Mouse (Mus musculus) hindbrain, embryonic 10.5 days (tissue): Measurements from ENCODE around the gene Fam216a. TPM values are rescaled to one million over a fixed set of nuclear protein-coding genes. Genes with fewer than 3 reads are reported as not detected.

Source experiments
- DNase-seq: peaks from one replicate; pipeline ENCODE4 v3.0.0-alpha.2; 2017; ENCODE audit warnings: low spot score
- H3K27ac ChIP-seq: fragments of 300-500 bp; sonication (generic); 2 replicates; pipeline ENCODE4 v1.5.1; 2016; ENCODE audit warnings: mild to moderate bottlenecking, moderate library complexity
- H3K27me3 ChIP-seq: fragments of 300-500 bp; sonication (generic); 2 replicates; pipeline ENCODE4 v1.6.1; 2016; ENCODE audit warnings: mild to moderate bottlenecking; ENCODE audit not compliant: poor library complexity, insufficient read depth, severe bottlenecking
- H3K36me3 ChIP-seq: fragments of 300-500 bp; sonication (generic); 2 replicates; pipeline ENCODE4 v1.6.1; 2016; ENCODE audit warnings: mild to moderate bottlenecking, moderate library complexity
- H3K4me1 ChIP-seq: fragments of 300-500 bp; sonication (generic); replicated peaks from 2 replicates; pipeline ENCODE4 v1.6.1; 2016; ENCODE audit warnings: mild to moderate bottlenecking
- H3K4me3 ChIP-seq: fragments of 300-500 bp; sonication (generic); 2 replicates; pipeline ENCODE4 v1.5.1; 2016; ENCODE audit warnings: mild to moderate bottlenecking, moderate library complexity
- H3K9me3 ChIP-seq: fragments of 300-500 bp; sonication (generic); 2 replicates; pipeline ENCODE4 v1.6.1; 2016; ENCODE audit warnings: mild to moderate bottlenecking, moderate library complexity
- WGBS: fragments of 180-500 bp; shearing (Covaris S2); methylation state at CpG from one replicate; pipeline ENCODE4 v1.1.7; 2016; 5-methylcytosine and 5-hydroxymethylcytosine counted together
- polyA plus RNA-seq: library from polyadenylated mRNA; unstranded; fragments of >200 nt; fragmentation: Nextera tagmentation; extraction: Ambion mirVana; gene quantifications from 2 replicates; pipeline ENCODE4 v1.2.1, GENCODE M21; 2016

The Fam216a gene
- polyA plus RNA-seq, 1 experiment from 2014 or later: 109 TPM

GRCm38 (mm10) chr5:122401303-122401640 is 29.1 kb upstream of the Fam216a start:
- Histone ChIP-seq H3K4me3 (no peak overlapping the region), H3K36me3 (peaks cover 97% of the 10 kb centered on the region), H3K27me3 (no peaks in the 10 kb centered on the region), H3K27ac (no peak overlapping the region), H3K9me3 (0 out of 2 replicates have a peak, but pooled peaks cover 2% of the 10 kb centered on the region), H3K4me1 (no peaks in the 10 kb centered on the region)
- peak; percentile 57 for DNase-seq
- WGBS: 27% methylated on average over 8 of the region's 8 CpGs

- Histone ChIP-seq H3K27me3 (no peaks in the 10 kb centered on the region), H3K4me3 (no peak overlapping the region), H3K27ac (no peak overlapping the region), H3K9me3 (no peaks in the 10 kb centered on the region), H3K36me3 (peaks cover 94% of the 10 kb centered on the region), H3K4me1 (no peaks in the 10 kb centered on the region)
- 90% methylated on average over 18 of the region's 18 CpGs for WGBS
- DNase-seq: no peak
Measured at GRCm38 (mm10) chr5:122400628-122401302, 28.6 kb upstream of the Fam216a start.

DNA sequence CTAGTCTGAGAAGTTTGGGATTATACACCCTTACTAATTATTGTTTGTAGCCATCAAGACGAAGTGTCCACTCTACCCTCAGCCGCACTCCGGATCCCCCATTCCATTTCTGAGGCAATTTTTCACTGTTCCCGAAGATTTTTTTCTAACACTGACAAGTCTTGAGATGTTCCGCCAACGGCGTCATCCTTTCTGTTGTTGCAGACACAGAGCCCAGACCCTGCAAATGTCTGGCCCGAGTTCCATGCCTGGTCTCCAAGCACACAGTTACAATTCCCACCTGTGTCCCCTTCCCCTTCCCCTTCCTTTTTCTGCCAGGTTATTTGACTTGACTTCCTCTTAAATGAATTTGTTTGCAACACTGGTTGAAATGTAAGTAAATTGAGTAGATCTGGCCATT is 27.7 kb upstream of the Fam216a start:
- no peaks in the 10 kb centered on the region for H3K4me1 ChIP-seq
- no peaks in the 10 kb centered on the region for H3K27me3 ChIP-seq
- H3K27ac ChIP-seq: no peak overlapping the region
- no peak overlapping the region for H3K4me3 ChIP-seq
- peaks cover 90% of the 10 kb centered on the region for H3K36me3 ChIP-seq
- H3K9me3 ChIP-seq: no peaks in the 10 kb centered on the region
- no peak for DNase-seq
- WGBS: 96% methylated on average over 8 of the region's 8 CpGs

DNA sequence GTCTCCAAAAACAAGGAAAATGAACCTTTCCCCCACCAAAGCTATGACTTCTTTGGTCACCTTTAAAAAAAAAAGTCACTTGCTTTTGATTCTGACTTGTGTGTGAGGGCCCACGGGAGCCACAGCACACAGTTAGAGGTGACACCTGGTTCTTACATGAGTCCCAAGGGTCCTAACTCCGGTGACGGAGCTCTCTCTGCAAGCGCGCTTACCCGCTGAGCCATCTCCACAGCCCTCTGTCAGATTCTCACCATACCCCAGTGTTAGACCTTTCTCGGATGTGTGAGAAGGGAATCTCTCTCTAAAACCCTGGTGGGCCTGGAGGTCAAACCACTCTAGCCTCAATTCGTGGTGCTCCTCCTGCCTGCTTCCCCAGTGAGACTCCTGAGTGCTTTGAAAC is 25.3 kb upstream of the Fam216a start:
- WGBS: 91% methylated on average over 8 of the region's 8 CpGs
- Histone ChIP-seq H3K4me3 (no peak overlapping the region), H3K36me3 (peaks cover 73% of the 10 kb centered on the region), H3K27me3 (no peaks in the 10 kb centered on the region), H3K4me1 (peaks cover 9% of the 10 kb centered on the region), H3K9me3 (no peaks in the 10 kb centered on the region), H3K27ac (no peak overlapping the region)
- DNase-seq: no peak

DNA sequence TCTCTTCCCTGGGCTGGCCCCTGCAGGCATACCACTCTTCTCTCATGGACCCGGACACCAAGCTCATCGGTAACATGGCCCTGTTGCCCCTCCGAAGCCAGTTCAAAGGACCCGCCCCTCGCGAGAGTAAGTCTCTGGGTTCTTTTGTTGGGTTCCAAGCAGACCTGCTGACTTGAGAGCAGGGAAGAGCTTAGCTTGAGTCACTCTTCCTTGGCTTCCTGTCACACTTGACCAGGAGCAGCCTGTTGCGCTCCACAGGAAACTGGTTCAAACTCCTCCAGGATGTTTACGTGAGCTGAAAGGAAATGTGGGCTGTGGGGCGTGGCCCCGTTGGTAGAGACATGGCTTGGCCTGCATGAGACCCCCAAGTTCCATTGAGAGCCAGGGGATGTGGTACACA is 24.6 kb upstream of the Fam216a start:
- Histone ChIP-seq H3K27ac (no peak overlapping the region), H3K27me3 (no peaks in the 10 kb centered on the region), H3K36me3 (peaks cover 66% of the 10 kb centered on the region), H3K9me3 (no peaks in the 10 kb centered on the region), H3K4me1 (peaks cover 12% of the 10 kb centered on the region), H3K4me3 (no peak overlapping the region)
- WGBS: 92% methylated on average over 10 of the region's 10 CpGs
- DNase-seq: no peak

GRCm38 (mm10) chr5:122393887-122394286 is 21.7 kb upstream of the Fam216a start:
- peak; percentile 76 for DNase-seq
- Histone ChIP-seq H3K27me3 (no peaks in the 10 kb centered on the region), H3K9me3 (no peaks in the 10 kb centered on the region), H3K36me3 (peaks cover 37% of the 10 kb centered on the region), H3K27ac (no peak overlapping the region), H3K4me1 (peaks cover 12% of the 10 kb centered on the region), H3K4me3 (no peak overlapping the region)
- WGBS: 47% methylated on average over 2 of the region's 2 CpGs

GRCm38 (mm10) chr5:122392227-122393004 is 20.3 kb upstream of the Fam216a start:
- H3K4me1 ChIP-seq: peaks cover 12% of the 10 kb centered on the region
- 18% methylated on average over 19 of the region's 19 CpGs for WGBS
- H3K36me3 ChIP-seq: peaks cover 23% of the 10 kb centered on the region
- H3K27ac ChIP-seq: peak overlapping the region; percentile 88
- DNase-seq: no peak
- no peaks in the 10 kb centered on the region for H3K9me3 ChIP-seq
- H3K4me3 ChIP-seq: peak overlapping the region; percentile 89
- H3K27me3 ChIP-seq: no peaks in the 10 kb centered on the region

GRCm38 (mm10) chr5:122391786-122392180 is 19.6 kb upstream of the Fam216a start, which contains the start of gene Arpc3:
TSS of gene Arpc3 (plus strand) at chr5:122391878.
- WGBS: under 1% methylated on average over 39 of the region's 39 CpGs
- peak within 1 kb of the TSS; percentile 88 for H3K27ac ChIP-seq
- peaks cover 17% of the 10 kb centered on the region for H3K36me3 ChIP-seq
- H3K9me3 ChIP-seq: no peaks in the 10 kb centered on the region
- peaks cover 12% of the 10 kb centered on the region for H3K4me1 ChIP-seq
- no peaks in the 10 kb centered on the region for H3K27me3 ChIP-seq
- H3K4me3 ChIP-seq: peak within 1 kb of the TSS; percentile 89
- peak; percentile 92 for DNase-seq

- peak overlapping the region; percentile 88 for H3K27ac ChIP-seq
Measured at GRCm38 (mm10) chr5:122391178-122391785, 19.1 kb upstream of the Fam216a start.

GRCm38 (mm10) chr5:122390671-122391070 is 18.5 kb upstream of the Fam216a start:
- no peaks in the 10 kb centered on the region for H3K27me3 ChIP-seq
- H3K36me3 ChIP-seq: peaks cover 11% of the 10 kb centered on the region
- no peak for DNase-seq
- no peaks in the 10 kb centered on the region for H3K9me3 ChIP-seq
- peaks cover 12% of the 10 kb centered on the region for H3K4me1 ChIP-seq
- H3K27ac ChIP-seq: no peak overlapping the region
- no peak overlapping the region for H3K4me3 ChIP-seq

More at GRCm38 (mm10) chr5:122391178-122391785, 19.1 kb upstream of the Fam216a start:
- Histone ChIP-seq H3K4me3 (peak overlapping the region; percentile 89), H3K27me3 (no peaks in the 10 kb centered on the region), H3K9me3 (no peaks in the 10 kb centered on the region), H3K4me1 (peaks cover 12% of the 10 kb centered on the region), H3K36me3 (peaks cover 13% of the 10 kb centered on the region)
- 55% methylated on average over 16 of the region's 16 CpGs for WGBS
- DNase-seq: no peak

- H3K27ac ChIP-seq: no peak overlapping the region
- WGBS: 90% methylated on average over 5 of the region's 5 CpGs
- DNase-seq: no peak
- H3K4me1 ChIP-seq: peaks cover 12% of the 10 kb centered on the region
- no peaks in the 10 kb centered on the region for H3K9me3 ChIP-seq
- peaks cover 8% of the 10 kb centered on the region for H3K36me3 ChIP-seq
- H3K4me3 ChIP-seq: no peak overlapping the region
- no peaks in the 10 kb centered on the region for H3K27me3 ChIP-seq
Measured at GRCm38 (mm10) chr5:122390006-122390405, 17.8 kb upstream of the Fam216a start.

DNA sequence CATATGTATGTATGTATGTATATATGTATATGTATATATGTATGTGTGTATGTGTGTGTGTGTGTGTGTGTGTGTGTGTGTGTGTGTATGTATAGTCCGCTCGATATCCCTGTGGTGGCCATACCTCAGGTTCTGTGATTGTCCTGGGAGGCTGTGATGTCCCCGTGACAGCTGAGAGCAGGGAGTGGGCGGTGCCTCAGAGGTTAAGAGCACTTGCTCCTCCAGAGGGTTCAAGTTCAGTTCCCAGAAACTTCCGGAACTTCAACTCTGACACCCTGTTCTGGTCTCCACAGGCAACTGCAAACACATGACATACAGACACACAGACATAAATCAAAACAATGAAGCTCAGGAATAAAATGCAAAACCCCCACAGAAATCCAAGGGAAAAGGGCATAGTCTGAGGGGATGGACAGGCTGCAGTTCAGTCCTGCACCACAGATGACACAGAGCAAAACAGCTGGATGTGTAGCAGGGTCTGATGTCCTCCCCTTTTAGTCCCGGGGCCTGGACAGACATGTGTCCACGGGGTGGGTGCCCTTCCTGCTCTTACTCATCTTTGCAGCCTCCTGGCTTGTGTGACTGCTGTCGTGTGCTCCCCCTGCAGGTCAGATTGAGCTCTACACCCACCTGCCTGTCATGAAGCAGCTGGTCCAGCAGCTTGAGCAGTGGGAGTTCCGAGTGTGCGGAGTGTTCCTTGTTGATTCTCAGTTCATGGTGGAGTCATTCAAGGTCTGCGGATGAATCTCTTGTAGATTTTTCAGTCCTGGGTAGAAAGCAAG is 7.4 kb upstream of the Fam216a start:
- Histone ChIP-seq H3K27me3 (no peaks in the 10 kb centered on the region), H3K36me3 (peaks cover 77% of the 10 kb centered on the region), H3K4me3 (no peak overlapping the region), H3K4me1 (no peaks in the 10 kb centered on the region), H3K27ac (no peak overlapping the region), H3K9me3 (no peaks in the 10 kb centered on the region)
- WGBS: 60% methylated on average over 11 of the region's 11 CpGs
- DNase-seq: peak; percentile 74
